Mouse (Mus musculus): ENCODE measurements at regions not wholly inside any gene's neighbourhood (a gene's known extent, or its start where the extent isn't known, plus 50 kb on each side); places are given as distances from the start of the nearest gene placed in this dataset.
A peak's percentile ranks its signal among the peaks of the same experiment; 100 is the strongest.

DNA sequence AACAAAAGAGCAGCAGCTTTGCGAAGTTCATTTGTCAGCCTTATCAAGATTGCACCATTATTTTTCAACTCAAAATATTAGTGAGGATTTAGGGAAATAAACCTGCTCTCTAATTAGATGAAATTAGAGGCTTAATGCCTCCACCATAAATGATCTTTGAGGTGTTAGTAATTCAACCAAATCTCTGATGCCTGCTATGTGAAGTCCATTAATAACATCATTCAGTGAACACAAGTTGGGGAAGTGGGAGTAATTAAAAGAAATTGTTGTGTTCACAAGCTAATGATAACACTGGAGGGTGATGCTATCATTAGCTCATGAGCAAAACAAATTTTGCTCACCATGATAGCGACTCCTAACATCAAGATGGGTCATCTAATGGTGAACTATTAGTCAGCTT is 246.0 kb downstream of the Ttc6 start:
- no peak for DNase-seq (ENCODE audit: low spot score)

DNA sequence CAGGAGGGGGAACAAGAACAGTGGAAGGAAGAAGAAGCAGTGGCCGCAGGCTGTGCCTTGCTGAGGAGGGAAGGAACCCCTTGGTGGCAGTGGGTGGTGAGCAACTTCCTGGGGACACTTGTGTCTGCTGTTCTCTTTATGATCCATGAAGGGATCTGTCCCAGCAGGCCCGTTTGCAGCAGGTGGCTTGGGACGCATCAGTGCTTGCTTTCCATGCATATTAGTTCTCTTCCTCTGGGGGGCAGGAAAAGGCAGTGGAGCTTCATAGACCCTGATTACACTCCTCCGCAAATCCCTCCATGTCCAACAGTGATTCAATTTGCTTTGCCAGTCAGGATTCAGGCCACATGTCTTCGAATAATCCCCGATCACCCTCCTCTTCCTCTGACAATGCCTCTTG is 259.9 kb downstream of the Ttc6 start:
- no peak for DNase-seq (ENCODE audit: low spot score)

GRCm38 (mm10) chr12:57825754-57826153 is 261.8 kb downstream of the Ttc6 start:
- DNase-seq (ENCODE audit: low spot score), result no peak

GRCm38 (mm10) chr12:57842813-57843212 is 278.9 kb downstream of the Ttc6 start:
- DNase-seq (ENCODE audit: low spot score), result no peak

GRCm38 (mm10) chr12:57871028-57871427 is 307.1 kb downstream of the Ttc6 start:
- DNase-seq (ENCODE audit: low spot score), result no peak

DNA sequence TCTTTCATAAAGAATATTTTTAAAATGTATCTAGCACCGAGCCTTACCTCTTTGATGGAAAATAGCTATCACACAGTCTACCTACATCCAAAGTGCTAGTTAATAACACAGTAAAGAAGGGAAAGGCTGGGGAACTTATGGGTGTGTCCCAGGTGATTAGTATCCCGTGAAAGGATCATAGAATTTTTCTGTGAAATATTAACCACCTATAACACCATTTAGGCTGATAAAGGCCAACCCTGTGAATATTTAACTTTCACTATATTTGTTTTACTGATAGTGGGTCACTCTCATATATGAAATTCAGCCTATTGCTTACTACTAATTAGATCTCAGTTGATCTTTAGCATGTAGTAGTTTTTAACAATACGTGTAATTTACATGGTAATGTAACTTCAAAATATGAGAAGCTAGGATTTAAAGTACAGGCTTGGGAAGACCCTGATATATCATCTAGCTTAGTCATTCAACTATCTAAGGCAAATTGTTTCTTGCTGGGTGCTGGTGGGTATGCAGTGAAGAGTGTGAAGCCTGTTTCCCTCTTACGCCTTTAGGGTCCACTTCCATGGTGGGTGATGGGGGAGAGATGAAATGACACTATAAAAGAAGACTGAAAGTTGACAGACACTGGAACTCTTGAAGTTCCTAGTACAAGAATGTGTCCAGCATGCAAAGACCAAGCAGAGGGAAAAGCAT is 320.6 kb upstream of the Sstr1 start:
- DNase-seq (ENCODE audit: low spot score), result no peak

DNA sequence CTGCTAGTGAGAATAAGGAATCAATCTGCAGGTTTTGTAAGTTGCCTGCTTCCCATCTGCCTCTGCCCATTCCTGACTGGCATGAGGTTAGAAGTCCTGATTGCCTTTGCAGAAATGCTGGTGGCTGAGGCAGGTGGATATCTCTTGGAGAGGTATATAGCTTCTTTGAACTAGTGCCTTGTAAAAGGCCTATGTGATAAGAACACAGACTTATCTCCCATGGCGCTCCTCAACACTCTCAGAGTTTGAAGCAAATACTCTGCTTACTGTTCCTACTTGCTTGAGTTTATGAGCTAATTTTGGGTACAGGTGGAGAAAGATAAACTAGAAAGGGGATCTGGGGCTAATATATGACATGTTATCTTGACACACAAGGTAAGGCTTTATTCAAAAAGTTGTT is 320.0 kb upstream of the Sstr1 start:
- no peak for DNase-seq (ENCODE audit: low spot score)

- DNase-seq (ENCODE audit: low spot score), result no peak
These were observed 313.8 kb upstream of the Sstr1 start for GRCm38 (mm10) chr12:57897751-57898250.

- no peak for DNase-seq (ENCODE audit: low spot score)
These were observed 306.9 kb upstream of the Sstr1 start for GRCm38 (mm10) chr12:57904658-57905057.

- no peak for DNase-seq (ENCODE audit: low spot score)
These were observed 293.4 kb upstream of the Sstr1 start for GRCm38 (mm10) chr12:57918211-57918610.

GRCm38 (mm10) chr12:57922031-57922430 is 289.5 kb upstream of the Sstr1 start:
- DNase-seq (ENCODE audit: low spot score), result no peak

DNA sequence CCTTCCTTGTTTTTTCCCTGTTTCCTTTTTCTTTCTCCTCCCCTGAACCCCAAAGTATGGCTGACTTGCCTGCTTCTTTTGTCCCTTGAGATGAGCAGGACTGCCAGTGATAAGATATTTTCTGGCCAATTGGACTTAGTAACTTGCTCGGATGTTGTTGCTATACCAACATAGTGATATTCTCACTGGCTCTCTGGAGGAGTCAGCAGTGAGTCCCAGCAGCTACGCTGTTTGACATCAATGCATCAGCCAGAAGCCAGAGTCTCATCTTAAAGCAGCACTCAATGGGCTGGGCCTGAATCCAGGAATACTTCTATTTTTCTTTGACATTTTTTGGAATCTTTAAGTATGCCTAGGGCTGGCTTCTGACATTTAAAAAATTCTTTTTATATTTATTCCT is 287.1 kb upstream of the Sstr1 start:
- DNase-seq (ENCODE audit: low spot score), result no peak

- no peak for DNase-seq (ENCODE audit: low spot score)
These were observed 284.7 kb upstream of the Sstr1 start for GRCm38 (mm10) chr12:57926886-57927285.

GRCm38 (mm10) chr12:57928030-57928429 is 283.5 kb upstream of the Sstr1 start:
- DNase-seq (ENCODE audit: low spot score), result no peak

GRCm38 (mm10) chr12:57931856-57932255 is 279.7 kb upstream of the Sstr1 start:
- no peak for DNase-seq (ENCODE audit: low spot score)

GRCm38 (mm10) chr12:57949886-57950285 is 261.7 kb upstream of the Sstr1 start:
- DNase-seq (ENCODE audit: low spot score), result no peak

GRCm38 (mm10) chr12:57958527-57958926 is 253.0 kb upstream of the Sstr1 start:
- no peak for DNase-seq (ENCODE audit: low spot score)

GRCm38 (mm10) chr12:57960171-57960570 is 251.4 kb upstream of the Sstr1 start:
- DNase-seq (ENCODE audit: low spot score), result peak; percentile 42

- no peak for DNase-seq (ENCODE audit: low spot score)
These were observed 242.4 kb upstream of the Sstr1 start for GRCm38 (mm10) chr12:57969168-57969567.

DNA sequence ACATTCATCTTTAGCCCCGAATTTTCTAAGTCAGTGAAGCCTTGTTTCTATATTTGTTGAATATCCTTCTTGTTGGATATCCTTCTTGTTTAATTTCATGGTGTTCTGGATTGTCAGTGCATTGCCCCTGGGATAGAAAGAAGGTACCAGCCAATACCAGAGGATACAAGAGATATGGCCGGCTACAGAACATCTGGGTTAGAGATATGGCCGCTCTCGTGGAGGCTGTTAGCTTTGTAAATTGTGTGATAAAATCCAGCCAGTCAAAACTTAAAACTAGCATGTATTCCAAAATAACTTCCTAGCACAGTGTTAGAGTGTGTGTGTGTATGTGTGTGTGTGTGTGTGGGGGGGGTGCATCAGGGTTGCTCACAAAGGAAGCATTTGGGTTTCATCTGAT is 241.4 kb upstream of the Sstr1 start:
- DNase-seq (ENCODE audit: low spot score), result no peak

GRCm38 (mm10) chr12:57972484-57972883 is 239.1 kb upstream of the Sstr1 start:
- no peak for DNase-seq (ENCODE audit: low spot score)
